22 mouse cellular contexts compared by ENCODE assay signal in the genomic region with DNA sequence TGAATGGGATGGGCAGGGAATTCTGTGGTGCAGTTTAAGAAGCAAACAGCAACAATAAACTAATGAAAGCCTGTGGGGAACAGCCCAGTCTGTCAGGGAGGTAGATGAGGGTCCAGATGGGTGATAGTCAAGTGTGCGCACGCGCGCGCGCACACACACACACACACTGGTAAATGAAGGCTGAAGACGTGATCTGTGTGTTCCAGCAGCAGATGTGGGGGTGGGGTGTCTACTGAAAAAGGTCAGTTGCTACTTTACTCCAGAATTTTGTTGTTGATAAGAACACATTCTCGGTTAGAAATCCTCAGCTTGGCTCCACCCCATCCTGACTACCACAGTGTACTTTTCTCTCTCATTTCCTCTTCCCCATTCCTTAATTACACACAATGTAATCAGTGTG. TPM values are rescaled to one million over a fixed set of nuclear protein-coding genes. Genes with fewer than 3 reads are reported as not detected.
DNase-seq lines count a peak whose midpoint lies in the region; ATAC-seq and TF ChIP-seq lines count a peak whose summit lies in the region.
"Had no signal": no experiment of that assay in that cellular context is flagged by ENCODE, and none has a peak within 500 bp of the region (broad histone marks: within the 10 kb centered on the region; RNA-seq: fewer than 3 reads in every experiment).

No protein-coding gene starts in this region.

- no peak for TF ChIP-seq CTCF in liver, postnatal 0 days (IDR thresholded peaks at IDR 0.05; ENCODE audit: low read depth)
- no peak for TF ChIP-seq CTCF in stomach, postnatal 0 days (IDR thresholded peaks at IDR 0.05; ENCODE audit: low read depth)

- peak; percentile 49 for DNase-seq in c-Kit-positive CD71-positive TER-119-negative erythroid progenitor cells, embryonic 14.5 days (ENCODE audit: low read depth)
- peak; percentile 40 for DNase-seq in liver, embryonic 11.5 days (ENCODE audit: low spot score)
- peak; percentile 40 for DNase-seq in liver, postnatal 0 days
- DNase-seq in stomach, postnatal 0 days (ENCODE audit: low spot score), result no peak
- DNase-seq in adrenal gland, adult 18-20 months (ENCODE audit: low spot score in 2 of 2), result no peak
- DNase-seq in spleen, adult 18-20 months, result no peak
- DNase-seq in left cerebral cortex, postnatal 4 days, result no peak
- no peak for DNase-seq in right cerebral cortex, postnatal 4 days
- DNase-seq: adrenal gland, adult 2 months; cerebellum, adult 2 months; cerebellum, postnatal 36 days; gastrocnemius, postnatal 10 days; heart, adult 11 months; kidney, adult 8-10 months; kidney, postnatal 25 days; lung, postnatal 4 days had no signal

- H3K9me3 ChIP-seq in liver, embryonic 11.5 days (ENCODE audit: control insufficient read depth, low read length), result no peaks in the 10 kb centered on the region
- H3K9me3 ChIP-seq in liver, postnatal 0 days (ENCODE audit: low read length), result no peaks in the 10 kb centered on the region
- no peaks in the 10 kb centered on the region for H3K9me3 ChIP-seq in stomach, postnatal 0 days (ENCODE audit: control insufficient read depth, low read length)
- H3K9me3 ChIP-seq: hindbrain, embryonic 15.5 days; lung, embryonic 15.5 days; midbrain, embryonic 12.5 days had no signal

- H3K27me3 ChIP-seq in liver, embryonic 11.5 days (replicated peaks; ENCODE audit: control insufficient read depth, insufficient read depth, low read length), result no peaks in the 10 kb centered on the region
- no peaks in the 10 kb centered on the region for H3K27me3 ChIP-seq in liver, postnatal 0 days (ENCODE audit: insufficient read depth, low read length)
- no peaks in the 10 kb centered on the region for H3K27me3 ChIP-seq in stomach, postnatal 0 days (ENCODE audit: control insufficient read depth, insufficient read depth, low read length)
- H3K27me3 ChIP-seq: hindbrain, embryonic 15.5 days; lung, embryonic 15.5 days; midbrain, embryonic 12.5 days had no signal

- TF ChIP-seq EP300 in liver, postnatal 0 days (IDR thresholded peaks at IDR 0.05; ENCODE audit: low read depth), result peak; percentile 86
- TF ChIP-seq EP300 in stomach, postnatal 0 days (optimal IDR thresholded peaks at IDR 0.05), result no peak

- intact Hi-C loops in left cerebral cortex, postnatal 4 days (cut with DNase I), result no loop called here

- 56% methylated on average over 8 of the region's 8 CpGs for WGBS in liver, embryonic 11.5 days
- WGBS in liver, postnatal 0 days (ENCODE audit: insufficient replicate concordance), result 56% methylated on average over 8 of the region's 8 CpGs
- WGBS in stomach, postnatal 0 days, result 81% methylated on average over 8 of the region's 8 CpGs

- peaks cover 22% of the 10 kb centered on the region; the same call in 1 of the 2 replicates for H3K4me1 ChIP-seq in liver, embryonic 11.5 days (replicated peaks; ENCODE audit: control insufficient read depth, insufficient read depth, low read length)
- H3K4me1 ChIP-seq in liver, postnatal 0 days (ENCODE audit: insufficient read depth), result 0 out of 2 replicates have a peak, but pooled peaks cover 3% of the 10 kb centered on the region
- no peaks in the 10 kb centered on the region for H3K4me1 ChIP-seq in stomach, postnatal 0 days (replicated peaks; ENCODE audit: control insufficient read depth, insufficient read depth)
- H3K4me1 ChIP-seq: midbrain, embryonic 12.5 days had no signal

- H3K4me3 ChIP-seq in liver, embryonic 11.5 days (ENCODE audit: low read depth, low read length), result no peak overlapping the region
- no peak overlapping the region for H3K4me3 ChIP-seq in liver, postnatal 0 days (ENCODE audit: low read depth, low read length)
- no peak overlapping the region for H3K4me3 ChIP-seq in stomach, postnatal 0 days (ENCODE audit: low read depth, low read length)
- H3K4me3 ChIP-seq: hindbrain, embryonic 15.5 days; lung, embryonic 15.5 days; midbrain, embryonic 12.5 days had no signal

- peak; percentile 81 for ATAC-seq in liver, embryonic 11.5 days (replicated peaks; ENCODE audit: low FRiP score)
- peak; percentile 84 for ATAC-seq in liver, postnatal 0 days
- ATAC-seq in stomach, postnatal 0 days (ENCODE audit: low FRiP score, low TSS enrichment), result peak; percentile 74
- ATAC-seq: forebrain, embryonic 14.5 days had no signal

- H3K36me3 ChIP-seq in liver, embryonic 11.5 days (ENCODE audit: control insufficient read depth, insufficient read depth, low read length), result peaks cover 7% of the 10 kb centered on the region
- no peaks in the 10 kb centered on the region for H3K36me3 ChIP-seq in liver, postnatal 0 days (replicated peaks; ENCODE audit: insufficient read depth, low read length)
- no peaks in the 10 kb centered on the region for H3K36me3 ChIP-seq in stomach, postnatal 0 days (ENCODE audit: control insufficient read depth, insufficient read depth, low read length)
- H3K36me3 ChIP-seq: hindbrain, embryonic 15.5 days; lung, embryonic 15.5 days; midbrain, embryonic 12.5 days had no signal

- no peak overlapping the region for H3K4me2 ChIP-seq in liver, embryonic 11.5 days
- H3K4me2 ChIP-seq in liver, postnatal 0 days (ENCODE audit: low read depth, low read length), result no peak overlapping the region
- H3K4me2 ChIP-seq in stomach, postnatal 0 days (replicated peaks; ENCODE audit: low read depth), result no peak overlapping the region
- H3K4me2 ChIP-seq: heart, embryonic 11.5 days; hindbrain, embryonic 15.5 days; lung, embryonic 15.5 days; midbrain, embryonic 12.5 days had no signal

- H3K27ac ChIP-seq in liver, embryonic 11.5 days (ENCODE audit: low read depth, low read length), result peak overlapping the region; percentile 2; the same call in 1 of the 2 replicates
- H3K27ac ChIP-seq in liver, postnatal 0 days (ENCODE audit: low read depth), result no peak overlapping the region
- no peak overlapping the region for H3K27ac ChIP-seq in stomach, postnatal 0 days (replicated peaks)
- H3K27ac ChIP-seq: hindbrain, embryonic 15.5 days; lung, embryonic 15.5 days; midbrain, embryonic 12.5 days had no signal

- no peak overlapping the region for H3K9ac ChIP-seq in liver, embryonic 11.5 days (ENCODE audit: low read depth, low read length)
- H3K9ac ChIP-seq in liver, postnatal 0 days (replicated peaks), result no peak overlapping the region
- no peak overlapping the region for H3K9ac ChIP-seq in stomach, postnatal 0 days (ENCODE audit: low read length)
- H3K9ac ChIP-seq: hindbrain, embryonic 15.5 days; lung, embryonic 15.5 days; midbrain, embryonic 12.5 days had no signal

RNA-seq across cellular contexts. Expression of a gene that starts 17.4 kb away (rescaled TPM):
- polyA plus RNA-seq in liver, embryonic 11.5 days (2014; fragmentation: Nextera tagmentation; extraction: Ambion mirVana), result 41.4 and 48.2 TPM in 2 replicates
- polyA plus RNA-seq in liver, postnatal 0 days (2015; fragmentation: Nextera tagmentation; extraction: Ambion mirVana), result 0.43 and 0.56 TPM in 2 replicates
- 3.1 and 3.6 TPM in 2 replicates for polyA plus RNA-seq in stomach, postnatal 0 days (2015; fragmentation: Nextera tagmentation; extraction: Ambion mirVana)
- total RNA-seq in adrenal gland, adult 18-20 months (2021), result 1 to 10 TPM; 2.0 to 4.0 TPM
- total RNA-seq in left cerebral cortex, postnatal 4 days (2021), result under 1 TPM; 0.16 to 0.30 TPM
- total RNA-seq: monocyte, adult 5-6 weeks had no signal

Comparison
In these comparisons a context has a peak if more than half of its experiments do, and no peak if none do; other contexts are left out.
1. DNase-seq: peak in c-Kit-positive CD71-positive TER-119-negative erythroid progenitor cells, embryonic 14.5 days (single experiment), liver, embryonic 11.5 days (single experiment) and liver, postnatal 0 days (single experiment); none in stomach, postnatal 0 days (single experiment), adrenal gland, adult 18-20 months (0 of 2), spleen, adult 18-20 months (0 of 2), left cerebral cortex, postnatal 4 days (single experiment) and right cerebral cortex, postnatal 4 days (single experiment).
2. Peak in every context shown above with its lines, with median percentiles within 50 percentile points of each other: ATAC-seq.